Mouse (Mus musculus) forebrain, embryonic 15.5 days (tissue): ENCODE data around the gene Rap1b. TPM values are rescaled to one million over a fixed set of nuclear protein-coding genes. Genes with fewer than 3 reads are reported as not detected.

Source experiments
- ATAC-seq: fragments of 200-750 bp; cut with Nextera tagmentation; replicated peaks from 2 replicates; pipeline ENCODE4 v1.8.0; 2017; ENCODE audit warnings: mild to moderate bottlenecking, moderate TSS enrichment, moderate library complexity
- H3K27ac ChIP-seq: fragments of 300-500 bp; sonication (generic); replicated peaks from 2 replicates; pipeline ENCODE4 v1.5.1; 2015; ENCODE audit warnings: mild to moderate bottlenecking, inconsistent platforms
- H3K27me3 ChIP-seq: fragments of 300-500 bp; sonication (generic); 2 replicates; pipeline ENCODE4 v1.6.1; 2015; ENCODE audit warnings: inconsistent platforms
- H3K36me3 ChIP-seq: fragments of 300-500 bp; sonication (generic); 2 replicates; pipeline ENCODE4 v1.6.1; 2015; ENCODE audit warnings: mild to moderate bottlenecking, inconsistent platforms
- H3K4me1 ChIP-seq: fragments of 300-500 bp; sonication (generic); 2 replicates; pipeline ENCODE4 v1.6.1; 2015; ENCODE audit warnings: inconsistent platforms
- H3K4me2 ChIP-seq: fragments of 300-500 bp; sonication (generic); replicated peaks from 2 replicates; pipeline ENCODE4 v1.6.1; 2015; ENCODE audit warnings: mild to moderate bottlenecking, inconsistent platforms
- H3K4me3 ChIP-seq: fragments of 300-500 bp; sonication (generic); 2 replicates; pipeline ENCODE4 v1.5.1; 2015; ENCODE audit warnings: mild to moderate bottlenecking, inconsistent platforms
- H3K9ac ChIP-seq: fragments of 300-500 bp; sonication (generic); replicated peaks from 2 replicates; pipeline ENCODE4 v1.6.1; 2015; ENCODE audit warnings: mild to moderate bottlenecking, inconsistent platforms
- H3K9me3 ChIP-seq: fragments of 300-500 bp; sonication (generic); 2 replicates; pipeline ENCODE4 v1.6.1; 2016; ENCODE audit warnings: inconsistent platforms
- WGBS: fragments of 180-500 bp; shearing (Covaris S2); methylation state at CpG from one replicate; pipeline ENCODE4 v1.1.7; 2015; ENCODE audit warnings: mixed read lengths; 5-methylcytosine and 5-hydroxymethylcytosine counted together
- polyA plus RNA-seq: library from polyadenylated mRNA; unstranded; fragments of >200 nt; fragmentation: Nextera tagmentation; extraction: Ambion mirVana; gene quantifications from 2 replicates; pipeline ENCODE4 v1.2.1, GENCODE M21; 2015

Gene Rap1b
- polyA plus RNA-seq, 1 experiment from 2014 or later: 138 TPM

DNA sequence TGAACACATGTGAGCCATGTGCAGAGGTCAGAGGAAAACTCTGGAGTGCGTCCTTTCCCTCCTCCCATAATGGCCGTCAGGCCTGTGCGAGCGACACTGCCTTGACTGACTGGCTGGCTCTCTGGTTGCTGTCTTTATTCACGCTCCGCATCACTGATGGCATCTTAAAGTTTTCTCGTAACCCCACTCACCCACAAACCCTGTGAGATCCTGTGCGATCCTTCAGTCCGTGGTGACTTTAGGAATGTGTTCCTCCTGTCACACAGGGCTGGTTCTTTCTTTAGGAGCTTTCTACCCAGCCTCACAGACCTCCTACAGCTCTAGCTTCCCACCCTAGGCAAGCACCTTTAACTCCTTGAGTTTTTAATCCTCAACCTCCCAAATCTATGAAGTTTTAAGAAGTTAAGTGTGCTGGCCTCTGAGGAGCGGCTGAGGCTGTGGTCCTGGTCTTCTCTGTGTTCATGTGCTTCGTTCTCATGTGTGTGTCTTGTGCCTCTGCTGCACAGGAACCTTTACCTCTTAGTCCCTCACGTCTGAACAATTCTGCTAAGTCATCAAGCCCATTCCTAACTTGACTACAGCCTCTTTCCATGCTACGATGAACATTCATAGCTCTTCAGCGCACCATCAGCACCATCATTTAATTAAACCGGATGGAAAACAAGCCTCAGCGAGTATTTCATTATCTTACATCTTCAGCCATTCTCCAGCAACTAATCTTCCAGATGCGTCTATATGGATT is 73.3 kb downstream of the Rap1b start:
- Histone ChIP-seq H3K9me3 (no peaks in the 10 kb centered on the region), H3K27me3 (no peaks in the 10 kb centered on the region), H3K4me3 (no peak overlapping the region), H3K27ac (no peak overlapping the region), H3K4me1 (no peaks in the 10 kb centered on the region), H3K36me3 (peaks cover 77% of the 10 kb centered on the region), H3K4me2 (no peak overlapping the region), H3K9ac (no peak overlapping the region)
- ATAC-seq: no peak
- WGBS: 90% methylated on average over 17 of the region's 17 CpGs

DNA sequence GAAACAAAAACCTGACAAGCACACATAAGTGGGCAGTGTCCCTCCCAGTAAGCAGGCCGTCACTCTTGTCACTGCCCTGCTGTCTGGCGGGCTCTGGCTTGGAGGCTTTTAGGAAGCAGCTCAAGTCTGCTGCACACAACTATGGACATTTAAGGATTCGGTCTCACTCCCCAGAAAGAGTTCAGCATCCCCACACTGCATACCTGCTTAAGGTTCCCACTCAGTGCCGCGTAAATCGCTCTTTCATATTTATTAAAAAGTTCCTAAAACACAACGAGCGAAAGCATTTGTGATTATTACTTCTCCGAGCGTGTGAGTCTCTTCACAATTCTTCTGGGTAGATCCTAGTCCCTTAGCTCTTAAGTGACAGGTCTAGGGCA is 74.7 kb downstream of the Rap1b start:
- Histone ChIP-seq H3K9me3 (no peaks in the 10 kb centered on the region), H3K4me1 (no peaks in the 10 kb centered on the region), H3K4me2 (no peak overlapping the region), H3K36me3 (peaks cover 72% of the 10 kb centered on the region), H3K27ac (no peak overlapping the region), H3K4me3 (no peak overlapping the region), H3K9ac (no peak overlapping the region), H3K27me3 (no peaks in the 10 kb centered on the region)
- 93% methylated on average over 10 of the region's 10 CpGs for WGBS
- no peak for ATAC-seq

DNA sequence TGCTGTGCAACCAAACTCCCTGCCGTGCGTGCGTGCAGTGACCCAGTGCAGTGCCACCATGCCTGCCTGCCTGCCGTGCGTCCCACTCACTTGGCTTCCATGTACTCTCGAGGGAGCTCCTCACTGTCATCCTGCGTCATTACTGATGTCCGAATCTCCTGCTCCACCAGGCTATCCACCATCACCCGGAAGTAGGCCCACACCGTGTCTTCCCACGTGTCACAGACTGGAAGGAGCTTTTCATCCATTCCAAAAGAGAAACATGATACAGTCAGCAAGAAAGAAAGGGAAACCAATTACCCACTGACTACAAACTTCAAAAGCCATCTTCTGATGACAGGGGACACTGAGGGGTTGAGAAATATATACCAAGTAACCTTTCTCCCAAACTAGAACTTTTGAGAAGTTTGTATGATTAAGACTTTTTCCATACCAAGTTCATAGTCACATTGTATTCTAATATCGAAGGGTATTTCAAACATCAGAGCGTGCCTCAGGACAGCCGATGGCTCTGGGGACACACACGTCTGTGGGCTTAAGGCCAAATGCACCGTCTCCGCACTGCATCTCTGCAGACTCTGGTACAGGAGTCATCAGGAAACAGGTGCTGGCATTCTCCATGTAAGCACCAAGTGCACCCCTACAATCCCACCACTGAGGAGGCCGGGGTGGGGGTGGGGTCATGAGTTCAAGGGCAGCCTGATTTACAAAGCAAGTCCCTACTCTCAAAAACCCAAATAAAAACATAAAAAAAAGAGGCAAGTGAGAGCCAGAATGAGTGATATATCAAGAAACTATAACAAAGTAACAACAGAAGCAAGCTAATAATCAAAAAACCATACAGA is 75.3 kb downstream of the Rap1b start:
- no peak overlapping the region for H3K4me3 ChIP-seq
- no peaks in the 10 kb centered on the region for H3K27me3 ChIP-seq
- H3K9me3 ChIP-seq: no peaks in the 10 kb centered on the region
- no peaks in the 10 kb centered on the region for H3K4me1 ChIP-seq
- 91% methylated on average over 18 of the region's 18 CpGs for WGBS
- no peak for ATAC-seq
- H3K4me2 ChIP-seq: no peak overlapping the region
- peaks cover 73% of the 10 kb centered on the region for H3K36me3 ChIP-seq
- H3K9ac ChIP-seq: no peak overlapping the region
- no peak overlapping the region for H3K27ac ChIP-seq

DNA sequence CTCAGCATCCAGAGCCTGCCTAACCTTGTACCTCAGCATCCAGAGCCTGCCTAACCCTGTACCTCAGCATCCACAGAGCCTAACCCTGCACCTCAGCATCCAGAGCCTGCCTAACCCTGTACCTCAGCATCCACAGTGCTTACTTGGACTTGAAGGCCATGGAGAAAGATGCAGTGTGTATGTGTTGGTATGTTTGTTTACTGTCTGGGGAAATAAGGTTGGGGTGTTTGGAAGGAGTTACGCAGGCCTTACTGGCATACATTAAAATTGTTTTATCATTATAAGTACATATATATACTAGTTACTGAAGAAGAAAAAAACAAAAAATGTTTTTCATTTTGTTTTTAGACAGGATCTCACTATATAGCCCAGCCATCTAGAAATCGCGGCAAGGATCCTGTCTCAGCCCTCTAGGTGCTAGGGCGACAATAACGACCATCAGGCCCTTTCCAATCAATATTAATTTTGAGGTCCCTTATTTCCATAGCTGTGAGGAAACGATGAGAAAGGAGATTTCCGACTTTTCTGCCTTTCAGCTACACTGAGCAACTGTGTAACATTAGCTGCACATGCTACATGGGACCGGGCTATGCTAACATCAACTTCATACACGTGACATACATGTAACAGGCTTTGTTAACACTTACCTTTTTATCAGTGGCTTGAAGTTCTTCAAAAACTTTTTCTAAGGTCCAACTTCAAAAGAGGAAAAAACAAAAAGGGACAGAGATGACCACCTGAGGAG is 76.1 kb downstream of the Rap1b start:
- Histone ChIP-seq H3K4me1 (no peaks in the 10 kb centered on the region), H3K27ac (no peak overlapping the region), H3K9me3 (no peaks in the 10 kb centered on the region), H3K4me3 (no peak overlapping the region), H3K9ac (no peak overlapping the region), H3K27me3 (no peaks in the 10 kb centered on the region), H3K4me2 (no peak overlapping the region), H3K36me3 (peaks cover 73% of the 10 kb centered on the region)
- no peak for ATAC-seq
- 97% methylated on average over 9 of the region's 9 CpGs for WGBS

DNA sequence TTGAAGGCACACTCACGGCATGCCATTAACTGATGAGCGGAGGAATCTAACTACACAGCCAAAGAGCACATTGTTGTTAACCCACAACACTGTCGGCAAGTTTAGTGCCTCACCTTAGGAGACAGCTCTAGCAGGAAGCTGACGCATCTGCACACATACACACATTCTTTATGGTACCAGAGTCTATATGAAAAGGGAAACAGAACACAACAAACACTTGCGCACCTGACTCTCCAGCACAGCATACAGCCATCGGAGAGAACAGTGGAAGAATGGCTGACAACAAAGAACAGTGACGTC is 77.7 kb downstream of the Rap1b start:
- Histone ChIP-seq H3K4me3 (no peak overlapping the region), H3K9ac (no peak overlapping the region), H3K27ac (no peak overlapping the region), H3K4me1 (no peaks in the 10 kb centered on the region), H3K36me3 (peaks cover 71% of the 10 kb centered on the region), H3K27me3 (no peaks in the 10 kb centered on the region), H3K4me2 (no peak overlapping the region), H3K9me3 (no peaks in the 10 kb centered on the region)
- ATAC-seq: no peak
- WGBS: 72% methylated on average over 7 of the region's 7 CpGs

DNA sequence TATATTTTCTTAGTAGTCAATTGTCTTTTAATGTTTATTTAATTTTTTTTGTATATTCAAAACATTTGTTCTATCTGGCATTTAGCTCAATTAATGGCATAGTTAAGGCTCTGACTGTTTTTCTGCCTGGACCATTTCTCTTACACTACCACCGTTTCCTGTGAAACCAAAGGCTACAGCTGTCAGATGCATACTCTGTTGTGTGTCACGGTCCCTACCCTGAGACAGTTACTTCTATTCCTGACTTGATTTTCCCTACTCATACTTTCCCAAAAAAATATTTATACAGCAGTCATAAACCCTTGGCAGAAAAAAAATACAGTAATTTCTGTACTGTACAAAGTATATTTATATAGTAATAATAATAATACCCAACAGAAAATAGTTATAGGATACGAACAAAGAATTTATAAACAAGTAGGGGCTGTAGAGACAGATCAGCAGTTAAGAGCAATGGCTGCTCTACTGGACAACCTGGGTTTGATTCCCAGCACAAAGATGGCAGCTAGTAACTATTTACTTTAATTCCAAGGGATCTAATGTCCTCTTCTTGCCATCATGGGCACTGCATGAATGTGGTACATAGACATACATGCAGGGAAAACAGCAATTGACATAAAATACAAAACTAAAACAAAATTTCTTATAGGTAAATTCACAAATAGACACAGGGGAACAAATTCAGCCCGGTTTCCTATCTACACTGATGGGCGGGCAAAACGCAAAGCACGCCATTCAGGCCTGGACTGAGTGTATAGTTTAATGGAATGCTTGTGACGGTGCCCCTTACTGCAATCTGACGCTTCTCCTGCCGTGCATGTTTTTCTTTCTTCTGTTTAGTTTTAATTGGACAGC is 78.3 kb downstream of the Rap1b start:
- no peaks in the 10 kb centered on the region for H3K4me1 ChIP-seq
- no peaks in the 10 kb centered on the region for H3K9me3 ChIP-seq
- no peak overlapping the region for H3K4me3 ChIP-seq
- H3K4me2 ChIP-seq: no peak overlapping the region
- no peaks in the 10 kb centered on the region for H3K27me3 ChIP-seq
- peaks cover 71% of the 10 kb centered on the region for H3K36me3 ChIP-seq
- ATAC-seq: no peak
- WGBS: 81% methylated on average over 10 of the region's 10 CpGs
- H3K27ac ChIP-seq: no peak overlapping the region
- H3K9ac ChIP-seq: no peak overlapping the region

DNA sequence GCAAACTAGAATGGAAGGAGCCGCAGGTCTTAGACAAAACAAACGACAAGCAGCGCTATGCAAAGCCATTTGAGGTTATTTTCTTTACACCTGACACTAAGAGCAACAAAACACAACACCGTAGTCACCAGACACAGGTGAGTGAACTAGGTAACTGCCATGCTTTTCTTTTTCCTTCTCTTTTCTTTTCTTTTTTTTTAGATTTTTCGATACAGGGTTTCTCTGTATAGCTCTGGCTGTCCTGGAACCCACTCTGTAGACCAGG is 79.0 kb downstream of the Rap1b start:
- Histone ChIP-seq H3K4me3 (no peak overlapping the region), H3K36me3 (peaks cover 73% of the 10 kb centered on the region), H3K4me2 (no peak overlapping the region), H3K9me3 (no peaks in the 10 kb centered on the region), H3K27ac (no peak overlapping the region), H3K4me1 (no peaks in the 10 kb centered on the region), H3K9ac (no peak overlapping the region), H3K27me3 (no peaks in the 10 kb centered on the region)
- WGBS: 95% methylated on average over 5 of the region's 5 CpGs
- no peak for ATAC-seq

DNA sequence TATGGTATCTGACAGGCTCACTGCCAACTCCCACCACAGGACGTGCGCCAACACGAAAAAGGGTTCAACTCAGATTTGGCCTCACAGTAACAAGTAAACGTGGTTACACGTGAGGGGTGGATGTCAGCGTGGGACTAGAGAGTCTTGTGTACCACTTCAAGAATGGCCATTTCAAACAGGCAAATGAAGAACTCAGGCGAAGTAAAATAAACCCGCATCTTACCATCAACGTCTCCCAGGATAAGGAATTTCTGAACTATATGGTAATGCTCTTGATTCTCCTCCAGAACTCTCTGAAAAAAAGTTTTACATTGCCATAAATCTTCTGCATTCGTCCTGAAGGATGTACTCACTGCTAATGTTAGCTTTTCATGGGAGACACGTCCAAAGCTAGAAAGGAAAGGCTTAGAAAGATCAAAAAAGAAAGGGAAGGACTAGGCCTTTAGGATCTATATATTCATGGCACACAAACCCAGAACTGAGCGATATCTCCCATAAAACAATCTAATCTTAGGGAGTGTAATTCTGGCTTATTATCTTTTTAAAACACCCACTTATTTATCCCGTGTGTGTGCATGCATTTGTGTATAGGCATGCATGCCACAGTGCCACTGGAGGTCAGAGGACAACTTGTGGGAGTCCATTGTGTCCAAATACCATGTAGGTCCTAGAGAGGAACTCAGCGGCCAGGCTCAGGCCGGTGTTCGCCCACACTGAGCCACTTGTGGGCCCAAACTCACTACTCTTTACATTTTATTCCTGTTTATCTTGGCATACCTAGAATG is 79.5 kb downstream of the Rap1b start:
- H3K9ac ChIP-seq: no peak overlapping the region
- no peak for ATAC-seq
- 95% methylated on average over 16 of the region's 16 CpGs for WGBS

DNA sequence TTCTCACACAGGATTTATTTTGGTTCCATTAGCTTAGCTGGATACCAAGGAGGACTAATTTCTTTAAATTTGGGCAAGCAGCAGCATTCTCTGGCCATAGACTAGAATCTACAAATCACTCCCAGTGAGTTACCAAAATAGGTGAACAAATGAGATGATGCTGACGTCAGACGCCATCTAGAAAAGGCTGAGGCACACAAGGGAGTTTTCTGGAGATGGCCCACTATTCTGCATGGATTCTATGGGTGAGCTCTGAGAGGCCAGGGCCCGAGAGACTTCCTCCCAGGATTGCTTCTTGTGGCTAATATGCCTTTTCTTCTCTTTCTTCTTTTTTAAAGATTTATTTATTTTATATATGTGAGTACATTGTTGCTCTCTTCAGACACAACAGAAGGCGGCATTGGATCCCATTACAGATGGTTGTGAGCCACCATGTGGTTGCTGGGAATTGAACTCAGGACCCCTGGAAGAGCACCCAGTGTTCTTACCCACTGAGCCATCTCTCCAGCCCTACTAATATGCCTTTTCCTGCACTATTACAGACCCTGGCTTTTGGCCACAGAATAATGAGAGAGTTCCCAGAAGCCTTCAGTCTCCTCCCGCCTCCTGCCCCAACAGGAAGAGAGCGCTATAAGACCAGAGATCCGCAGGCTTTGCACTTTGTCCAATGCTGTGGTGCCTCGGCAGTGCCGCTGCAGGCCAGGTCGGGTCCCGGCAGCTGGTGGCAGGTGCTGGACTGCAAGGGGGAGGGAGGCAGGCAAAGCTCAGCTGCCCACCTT is 80.5 kb downstream of the Rap1b start:
- H3K36me3 ChIP-seq: peaks cover 77% of the 10 kb centered on the region
- H3K9me3 ChIP-seq: no peaks in the 10 kb centered on the region
- WGBS: 93% methylated on average over 11 of the region's 11 CpGs
- H3K4me1 ChIP-seq: no peaks in the 10 kb centered on the region
- no peak overlapping the region for H3K27ac ChIP-seq
- no peak for ATAC-seq
- no peak overlapping the region for H3K4me3 ChIP-seq
- no peak overlapping the region for H3K4me2 ChIP-seq
- H3K27me3 ChIP-seq: no peaks in the 10 kb centered on the region
- H3K9ac ChIP-seq: no peak overlapping the region

More for the DNA sequence above, 79.5 kb downstream of the Rap1b start:
- Histone ChIP-seq H3K9me3 (no peaks in the 10 kb centered on the region), H3K27ac (no peak overlapping the region), H3K36me3 (peaks cover 73% of the 10 kb centered on the region), H3K4me3 (no peak overlapping the region), H3K4me2 (no peak overlapping the region), H3K27me3 (no peaks in the 10 kb centered on the region), H3K4me1 (no peaks in the 10 kb centered on the region)

DNA sequence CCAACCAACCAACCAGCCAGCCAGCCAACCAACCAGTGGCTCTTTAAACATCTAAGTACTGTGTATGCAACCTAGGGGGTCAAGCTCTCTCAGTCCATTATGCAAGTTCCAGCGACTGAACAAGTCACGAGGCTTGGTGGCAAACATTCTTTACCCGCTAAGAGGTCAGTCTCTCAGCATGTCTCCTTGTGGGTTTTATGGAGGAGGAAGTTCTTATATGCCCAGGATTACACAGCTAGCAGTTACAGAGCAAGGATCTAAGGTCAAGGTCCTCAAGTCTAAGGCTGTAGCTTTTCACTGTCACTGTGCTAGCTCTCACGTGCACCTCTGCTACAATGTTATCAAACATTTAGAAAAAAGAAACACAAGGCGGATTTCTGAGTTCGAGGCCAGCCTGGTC is 81.2 kb downstream of the Rap1b start:
- no peak for ATAC-seq
- Histone ChIP-seq H3K4me2 (no peak overlapping the region), H3K4me3 (no peak overlapping the region), H3K36me3 (peaks cover 77% of the 10 kb centered on the region), H3K9me3 (no peaks in the 10 kb centered on the region), H3K4me1 (no peaks in the 10 kb centered on the region), H3K9ac (no peak overlapping the region), H3K27me3 (no peaks in the 10 kb centered on the region), H3K27ac (no peak overlapping the region)
- WGBS: 88% methylated on average over 6 of the region's 6 CpGs
